Mouse (Mus musculus): ENCODE measurements around the gene Kl. TPM values are rescaled to one million over a fixed set of nuclear protein-coding genes. Genes with fewer than 3 reads are reported as not detected.
A peak's percentile ranks its signal among the peaks of the same experiment; 100 is the strongest.

Kl gene
- polyA plus RNA-seq, 1 experiment: not detected

DNA sequence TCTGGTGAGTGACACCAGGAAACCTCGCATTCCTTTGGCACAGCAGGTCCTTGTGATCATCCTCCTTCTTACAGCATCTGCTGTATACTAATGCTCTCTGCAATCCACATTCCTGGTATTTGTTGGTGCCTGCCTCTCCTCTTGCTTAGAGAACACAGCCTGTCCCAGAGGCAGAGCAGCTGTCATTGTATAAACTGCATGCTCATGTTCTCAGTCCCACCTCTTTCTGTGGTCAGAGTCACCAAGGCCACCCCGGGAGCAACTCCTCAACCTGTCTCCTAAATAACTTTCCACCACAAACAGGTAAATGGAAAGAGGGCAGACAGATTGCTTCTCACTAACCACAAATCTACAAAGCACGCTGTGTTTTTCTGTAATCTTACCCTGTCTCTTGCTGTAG is 18.1 kb downstream of the Kl start:
- Histone ChIP-seq H3ac (ENCODE audit: control insufficient read depth, insufficient read length) (no peak overlapping the region), H3K36me3 (ENCODE audit: control insufficient read depth, insufficient read depth) (no peaks in the 10 kb centered on the region), H3K4me2 (ENCODE audit: low read depth) (no peak overlapping the region), H3K27me3 (ENCODE audit: control insufficient read depth, insufficient read depth, insufficient read length) (no peaks in the 10 kb centered on the region), H3K79me2 (ENCODE audit: control insufficient read depth, insufficient read depth) (no peaks in the 10 kb centered on the region), H3K4me3 (no peak overlapping the region)
- TF ChIP-seq MAX (IDR thresholded peaks at IDR 0.05; ENCODE audit: low read depth) (no peak), USF1 (IDR thresholded peaks at IDR 0.05; ENCODE audit: low read depth) (no peak), MYOG (IDR thresholded peaks at IDR 0.05; ENCODE audit: control insufficient read depth in 1 of 3, insufficient read depth in 1 of 3, insufficient read length in 2 of 3, low read depth in 2 of 3) (peak in 1 of 3 experiments; percentile 68), MYOD1 (IDR thresholded peaks at IDR 0.05; ENCODE audit: control insufficient read depth in 1 of 3, insufficient read length in 2 of 3, low read depth in 2 of 3) (peak in 2 of 3 experiments; percentile 53 to 67)

DNA sequence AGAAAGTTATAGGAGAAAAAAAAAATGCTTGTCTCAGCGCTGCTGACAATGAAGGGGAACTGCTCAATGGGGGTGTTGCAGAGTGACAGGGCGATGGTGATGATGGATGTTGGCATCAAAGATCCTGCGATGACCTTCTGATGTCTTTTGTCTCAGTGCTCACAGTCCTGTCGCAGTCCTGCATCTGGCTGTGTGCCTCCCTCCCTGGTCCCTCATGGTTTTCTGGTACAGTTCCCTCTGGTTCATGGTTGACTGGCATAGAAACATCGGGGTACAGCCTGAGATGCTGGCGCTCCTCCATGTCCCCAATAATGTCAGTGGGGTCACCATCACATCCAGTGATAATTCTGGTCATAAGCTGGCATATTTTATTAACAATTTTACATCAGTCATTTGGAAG is 18.7 kb downstream of the Kl start:
- H3K79me2 ChIP-seq (ENCODE audit: control insufficient read depth, insufficient read depth): no peaks in the 10 kb centered on the region
- H3ac ChIP-seq (ENCODE audit: control insufficient read depth, insufficient read length): no peak overlapping the region
- TF ChIP-seq E2F4 (IDR thresholded peaks at IDR 0.05; ENCODE audit: insufficient read depth) (no peak), MAX (IDR thresholded peaks at IDR 0.05; ENCODE audit: low read depth) (no peak), POLR2A (IDR thresholded peaks at IDR 0.05; ENCODE audit: insufficient read length, low read depth) (no peak), TCF3 (IDR thresholded peaks at IDR 0.05; ENCODE audit: insufficient read length, low read depth) (no peak), USF1 (IDR thresholded peaks at IDR 0.05; ENCODE audit: low read depth) (no peak), SRF (IDR thresholded peaks at IDR 0.05; ENCODE audit: control insufficient read depth, insufficient read length, low read depth) (no peak), MYOD1 (IDR thresholded peaks at IDR 0.05; ENCODE audit: control insufficient read depth in 1 of 3, insufficient read length in 2 of 3, low read depth in 2 of 3) (no peak)
- H3K4me2 ChIP-seq (ENCODE audit: low read depth): no peak overlapping the region
- H3K27me3 ChIP-seq (ENCODE audit: control insufficient read depth, insufficient read depth, insufficient read length): no peaks in the 10 kb centered on the region
- H3K36me3 ChIP-seq (ENCODE audit: control insufficient read depth, insufficient read depth): no peaks in the 10 kb centered on the region
- no peak overlapping the region for H3K4me3 ChIP-seq

DNA sequence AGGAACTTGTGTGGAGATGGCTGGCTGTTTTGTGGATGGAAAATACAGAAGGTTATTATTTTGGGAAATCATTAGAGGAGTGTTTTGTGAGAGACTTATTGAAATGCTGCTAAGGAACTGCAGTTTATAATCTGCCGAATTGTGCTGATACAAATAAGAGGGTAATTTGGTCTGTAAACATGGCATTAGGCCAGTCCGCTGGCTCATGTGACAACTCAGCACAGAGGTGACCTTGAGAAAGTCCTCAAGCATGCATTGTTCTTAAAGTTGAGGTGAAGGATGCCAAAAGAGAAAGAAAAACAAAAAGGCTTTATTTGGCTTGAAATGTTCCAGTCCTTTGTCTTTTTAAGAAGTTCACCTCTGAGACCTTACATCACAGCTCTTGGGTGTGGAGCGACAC is 21.8 kb downstream of the Kl start:
- Histone ChIP-seq H3K27me3 (ENCODE audit: control insufficient read depth, insufficient read depth, insufficient read length) (no peaks in the 10 kb centered on the region), H3K4me3 (no peak overlapping the region), H3K79me2 (ENCODE audit: control insufficient read depth, insufficient read depth) (no peaks in the 10 kb centered on the region), H3K4me2 (ENCODE audit: low read depth) (no peak overlapping the region), H3K36me3 (ENCODE audit: control insufficient read depth, insufficient read depth) (no peaks in the 10 kb centered on the region), H3ac (ENCODE audit: control insufficient read depth, insufficient read length) (no peak overlapping the region)
- TF ChIP-seq REST (IDR thresholded peaks at IDR 0.05; ENCODE audit: insufficient read depth, insufficient read length) (no peak), POLR2AphosphoS2 (IDR thresholded peaks at IDR 0.05; ENCODE audit: insufficient read length, low read depth) (no peak), TCF3 (IDR thresholded peaks at IDR 0.05; ENCODE audit: insufficient read length, low read depth) (no peak), USF1 (IDR thresholded peaks at IDR 0.05; ENCODE audit: low read depth) (no peak), SRF (IDR thresholded peaks at IDR 0.05; ENCODE audit: control insufficient read depth, insufficient read length, low read depth) (no peak), MYOD1 (IDR thresholded peaks at IDR 0.05; ENCODE audit: control insufficient read depth in 1 of 3, insufficient read length in 2 of 3, low read depth in 2 of 3) (no peak), CEBPB (IDR thresholded peaks at IDR 0.05; ENCODE audit: insufficient read depth, poor library complexity, severe bottlenecking) (no peak)

DNA sequence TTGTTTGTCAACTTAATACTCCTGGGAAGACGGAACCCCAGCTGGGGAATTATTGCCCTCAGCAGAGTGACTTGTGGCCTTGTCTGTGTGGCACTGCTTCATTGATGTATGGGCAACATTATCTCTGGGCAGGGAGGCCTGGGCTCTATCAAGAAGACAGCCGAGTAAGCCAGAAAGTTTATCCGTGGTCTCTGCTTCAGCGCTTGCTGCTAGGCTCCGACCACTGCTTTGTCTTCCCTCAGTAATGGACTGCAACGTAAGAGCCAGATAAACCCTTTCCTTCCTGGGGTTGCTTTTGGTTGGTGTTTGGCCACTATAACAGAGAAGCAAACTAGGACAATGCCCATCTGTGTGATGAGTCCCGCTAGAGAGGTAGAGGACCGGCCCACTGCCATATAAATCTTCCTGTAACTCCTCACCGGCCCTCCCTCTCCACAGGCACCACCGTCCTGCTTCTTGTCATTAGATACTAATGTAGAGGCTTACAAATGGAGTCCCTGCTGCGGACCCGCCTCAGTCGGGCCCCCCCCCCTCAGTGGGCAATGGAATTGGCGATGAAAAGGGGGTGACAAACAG is 25.1 kb downstream of the Kl start:
- Histone ChIP-seq H3ac (ENCODE audit: control insufficient read depth, insufficient read length) (no peak overlapping the region), H3K4me3 (no peak overlapping the region), H3K4me2 (ENCODE audit: low read depth) (no peak overlapping the region), H3K27me3 (ENCODE audit: control insufficient read depth, insufficient read depth, insufficient read length) (no peaks in the 10 kb centered on the region), H3K79me2 (ENCODE audit: control insufficient read depth, insufficient read depth) (no peaks in the 10 kb centered on the region), H3K36me3 (ENCODE audit: control insufficient read depth, insufficient read depth) (no peaks in the 10 kb centered on the region)
- TF ChIP-seq POLR2AphosphoS2 (IDR thresholded peaks at IDR 0.05; ENCODE audit: insufficient read length, low read depth) (no peak), MYOD1 (IDR thresholded peaks at IDR 0.05; ENCODE audit: control insufficient read depth in 1 of 3, insufficient read length in 2 of 3, low read depth in 2 of 3) (no peak), TCF3 (IDR thresholded peaks at IDR 0.05; ENCODE audit: insufficient read length, low read depth) (no peak), REST (IDR thresholded peaks at IDR 0.05; ENCODE audit: insufficient read depth, insufficient read length) (no peak), CEBPB (IDR thresholded peaks at IDR 0.05; ENCODE audit: insufficient read depth, poor library complexity, severe bottlenecking) (no peak), E2F4 (IDR thresholded peaks at IDR 0.05; ENCODE audit: insufficient read depth) (no peak), SRF (IDR thresholded peaks at IDR 0.05; ENCODE audit: control insufficient read depth, insufficient read length, low read depth) (no peak), USF1 (IDR thresholded peaks at IDR 0.05; ENCODE audit: low read depth) (no peak), MYOG (IDR thresholded peaks at IDR 0.05; ENCODE audit: control insufficient read depth in 1 of 3, insufficient read depth in 1 of 3, insufficient read length in 2 of 3, low read depth in 2 of 3) (no peak), POLR2A (IDR thresholded peaks at IDR 0.05; ENCODE audit: insufficient read length, low read depth) (no peak), MAX (IDR thresholded peaks at IDR 0.05; ENCODE audit: low read depth) (no peak), TCF12 (IDR thresholded peaks at IDR 0.05; ENCODE audit: insufficient read depth, poor library complexity, severe bottlenecking) (no peak)

DNA sequence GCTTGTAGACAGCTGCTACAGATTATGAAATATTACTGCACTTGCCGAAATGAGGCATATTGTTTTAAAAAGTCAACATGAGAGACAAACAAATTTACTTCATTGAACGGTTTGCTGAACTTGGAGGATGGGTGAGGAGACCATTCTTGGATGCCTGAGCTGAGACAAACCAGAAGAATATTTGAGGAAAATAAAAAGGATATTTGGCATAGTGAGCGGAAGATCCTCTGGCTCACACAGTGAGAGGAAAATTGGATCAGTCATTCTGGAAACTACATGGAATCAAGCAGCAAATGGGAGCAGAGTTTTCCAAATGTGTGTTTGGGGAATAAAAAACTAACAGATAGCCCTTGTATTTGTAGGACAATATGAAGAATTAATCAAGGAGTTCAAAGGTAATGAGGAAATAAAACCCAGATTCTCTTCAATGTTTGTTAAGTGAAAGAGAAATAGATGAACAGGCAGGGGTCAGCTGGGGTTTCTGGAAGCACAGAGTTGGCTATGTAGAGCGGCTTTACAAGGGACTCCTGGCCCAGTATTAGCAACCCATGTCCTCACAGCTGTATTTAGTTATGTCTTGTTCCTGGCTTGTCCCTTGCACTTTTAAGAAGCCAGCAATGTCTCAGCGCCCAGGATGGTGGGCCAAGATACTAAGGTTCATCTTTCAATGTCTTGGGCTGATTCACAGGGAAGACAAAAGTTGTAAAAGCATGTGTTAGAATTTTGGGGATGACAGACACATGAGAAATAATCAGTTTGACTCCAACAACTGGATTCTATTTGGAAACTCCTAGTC is 27.1 kb downstream of the Kl start:
- H3ac ChIP-seq (ENCODE audit: control insufficient read depth, insufficient read length): no peak overlapping the region
- H3K4me3 ChIP-seq: no peak overlapping the region
- no peak for TF ChIP-seq SRF (IDR thresholded peaks at IDR 0.05; ENCODE audit: control insufficient read depth, insufficient read length, low read depth)
- TF ChIP-seq E2F4 (IDR thresholded peaks at IDR 0.05; ENCODE audit: insufficient read depth): no peak
- TF ChIP-seq REST (IDR thresholded peaks at IDR 0.05; ENCODE audit: insufficient read depth, insufficient read length): no peak
- no peak for TF ChIP-seq MYOG (IDR thresholded peaks at IDR 0.05; ENCODE audit: control insufficient read depth in 1 of 3, insufficient read depth in 1 of 3, insufficient read length in 2 of 3, low read depth in 2 of 3)
- no peak for TF ChIP-seq TCF12 (IDR thresholded peaks at IDR 0.05; ENCODE audit: insufficient read depth, poor library complexity, severe bottlenecking)
- TF ChIP-seq MAX (IDR thresholded peaks at IDR 0.05; ENCODE audit: low read depth): no peak
- TF ChIP-seq POLR2A (IDR thresholded peaks at IDR 0.05; ENCODE audit: insufficient read length, low read depth): no peak
- no peak for TF ChIP-seq CEBPB (IDR thresholded peaks at IDR 0.05; ENCODE audit: insufficient read depth, poor library complexity, severe bottlenecking)
- TF ChIP-seq TCF3 (IDR thresholded peaks at IDR 0.05; ENCODE audit: insufficient read length, low read depth): no peak
- TF ChIP-seq MYOD1 (IDR thresholded peaks at IDR 0.05; ENCODE audit: control insufficient read depth in 1 of 3, insufficient read length in 2 of 3, low read depth in 2 of 3): no peak
- no peak for TF ChIP-seq USF1 (IDR thresholded peaks at IDR 0.05; ENCODE audit: low read depth)
- no peak for TF ChIP-seq POLR2AphosphoS2 (IDR thresholded peaks at IDR 0.05; ENCODE audit: insufficient read length, low read depth)
- no peaks in the 10 kb centered on the region for H3K79me2 ChIP-seq (ENCODE audit: control insufficient read depth, insufficient read depth)
- H3K27me3 ChIP-seq (ENCODE audit: control insufficient read depth, insufficient read depth, insufficient read length): no peaks in the 10 kb centered on the region
- no peaks in the 10 kb centered on the region for H3K36me3 ChIP-seq (ENCODE audit: control insufficient read depth, insufficient read depth)
- no peak overlapping the region for H3K4me2 ChIP-seq (ENCODE audit: low read depth)
